Mouse (Mus musculus): ENCODE results near the gene Echs1.
"Not testable (repeated sequence)": the region's sequence is repeated elsewhere in the genome, so short reads cannot be mapped to it uniquely, and the experiment has no call there.

The Echs1 gene

DNA sequence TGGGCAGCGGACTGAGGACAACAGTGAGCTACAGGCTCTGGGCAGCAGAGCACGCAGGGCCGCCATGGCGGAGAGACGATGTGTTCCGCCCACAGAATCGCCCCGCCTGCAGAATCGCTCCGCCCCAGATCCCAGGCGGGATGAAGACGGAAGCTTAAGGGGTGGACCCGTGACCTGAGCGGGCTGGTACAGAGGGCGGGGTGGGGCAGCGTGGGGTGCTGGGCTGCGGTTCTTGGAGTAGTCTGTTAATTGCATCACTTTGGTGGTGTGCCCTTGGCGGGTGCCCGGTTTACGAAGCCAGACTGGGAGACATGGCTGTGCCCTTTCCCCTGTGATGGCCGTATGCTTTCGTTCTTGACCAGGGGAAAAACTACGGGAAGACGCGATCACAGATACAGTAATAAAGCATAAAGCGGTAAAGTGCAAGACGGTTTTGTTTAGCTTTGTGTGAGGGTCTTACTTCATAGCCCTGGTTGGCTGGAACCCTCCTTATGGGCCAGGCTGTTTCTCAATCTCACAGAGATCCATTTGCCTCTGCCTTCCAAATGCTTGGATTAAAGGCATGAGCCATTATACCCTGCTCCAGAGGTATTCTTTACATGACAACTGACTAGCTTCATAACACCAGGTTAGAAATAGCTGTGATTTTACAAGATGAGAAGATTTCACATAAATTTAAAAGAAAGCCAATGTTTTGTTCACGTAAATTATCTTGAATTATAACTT is at the start of gene Echs1:
TSS of gene Echs1 (minus strand) at position 148 of the 726 bp plus-strand sequence.
- in situ Hi-C loops (cut with MboI; ENCODE audit: low sequenced_read_pairs) = no loop called here

DNA sequence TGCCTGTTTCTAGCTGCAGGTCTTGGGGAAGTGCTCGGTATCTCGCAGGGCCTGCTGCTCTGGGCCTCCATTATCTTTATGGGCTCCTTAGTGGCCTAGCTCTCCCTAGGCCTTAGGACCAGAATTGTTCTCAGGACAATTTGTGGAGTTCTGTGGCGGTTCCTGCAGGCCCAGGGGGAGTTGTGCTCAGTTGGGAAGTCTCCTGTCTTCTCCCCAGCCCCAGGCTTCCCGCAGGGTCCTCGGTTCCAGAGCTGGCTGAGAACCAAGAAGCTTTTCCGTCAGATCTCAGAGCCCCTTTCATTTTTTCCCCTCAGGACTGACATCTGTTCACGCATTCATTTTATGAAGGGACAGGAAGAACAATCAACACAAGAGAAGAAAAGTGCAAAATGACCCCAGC is 48.4 kb upstream of the Echs1 start, which contains the start of gene Olfr522:
TSS of gene Olfr522 (minus strand) at position 101 of the 400 bp plus-strand sequence.
- in situ Hi-C loops (cut with MboI; ENCODE audit: low sequenced_read_pairs) = no loop called here

DNA sequence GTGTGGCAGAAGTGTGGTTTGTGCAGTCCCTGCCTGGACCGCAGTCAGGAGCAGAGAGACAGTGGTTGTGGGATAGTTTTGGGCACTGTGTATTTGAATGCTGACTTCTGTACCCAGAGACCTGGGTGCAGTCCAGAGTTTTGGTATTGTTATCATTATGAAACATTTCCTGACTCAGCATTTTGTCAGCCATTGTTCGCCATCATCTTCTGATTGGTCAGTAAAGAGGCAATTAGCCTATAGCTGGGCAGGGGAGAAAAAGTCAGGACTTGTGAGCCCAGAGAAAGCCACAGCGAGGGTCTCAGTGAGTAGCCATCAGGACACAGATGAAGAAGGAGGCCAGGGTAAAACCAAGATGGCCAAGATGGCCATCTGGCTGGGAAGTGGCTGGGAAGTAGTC is 44.1 kb upstream of the Echs1 start:
- in situ Hi-C loops (cut with MboI; ENCODE audit: low sequenced_read_pairs) = no loop called here

DNA sequence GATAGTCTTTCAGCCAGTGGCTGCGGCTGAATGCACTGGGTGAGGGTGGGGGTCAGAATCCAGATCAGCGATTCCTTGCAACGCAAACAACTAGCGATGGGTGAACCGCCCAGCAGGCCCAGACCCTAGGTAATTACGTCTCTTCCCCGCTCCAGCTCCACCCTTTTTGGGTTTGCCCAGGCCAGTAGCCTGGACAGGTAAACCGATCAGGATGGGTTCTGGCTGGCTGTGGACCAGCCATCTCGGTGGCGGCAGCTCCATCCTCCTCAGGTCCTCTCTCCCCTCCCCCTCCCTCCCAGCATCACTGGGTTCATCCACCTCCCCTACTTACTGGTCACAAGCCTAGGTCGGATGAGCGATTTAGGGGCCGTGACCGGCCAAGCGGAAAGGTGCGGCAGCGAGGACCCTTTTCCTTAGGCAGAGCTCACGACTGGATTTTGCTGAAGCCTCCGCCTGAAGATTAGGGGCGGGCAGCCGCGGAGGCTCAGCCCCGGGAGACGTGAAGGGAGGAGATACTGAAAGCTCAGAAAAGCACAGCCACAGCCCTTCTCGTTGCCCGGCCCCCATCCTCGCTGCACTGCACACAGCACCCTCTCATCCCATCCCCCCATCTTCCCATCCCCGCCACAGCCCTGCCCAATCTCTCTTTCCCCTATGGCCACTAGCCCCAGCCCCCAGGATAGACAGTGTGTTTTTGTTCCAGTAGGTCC is 38.1 kb upstream of the Echs1 start, which contains the start of gene Sprn:
TSS of gene Sprn (minus strand) at position 660 of the 710 bp plus-strand sequence.
- in situ Hi-C loops (cut with MboI; ENCODE audit: low sequenced_read_pairs) = no loop called here

DNA sequence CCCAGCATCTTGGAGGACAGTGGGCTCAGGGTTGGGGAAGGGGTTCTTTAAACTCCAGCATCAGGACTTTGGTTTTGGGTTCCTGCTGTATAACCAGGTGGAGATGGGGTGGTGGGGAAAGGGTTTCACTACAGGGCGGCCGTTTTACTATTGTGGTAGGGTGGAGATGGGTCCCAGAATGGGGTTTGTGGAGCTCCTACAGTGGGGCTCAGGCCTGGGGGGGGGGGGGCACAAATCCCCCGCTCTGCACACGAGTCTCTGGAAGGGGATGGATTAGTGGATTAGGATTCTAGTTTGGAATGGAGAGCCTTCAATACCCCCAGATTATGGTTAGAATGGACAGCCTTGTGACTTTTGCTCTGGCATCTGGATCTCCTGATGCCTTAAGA is 37.5 kb upstream of the Echs1 start:
- in situ Hi-C loops (cut with MboI; ENCODE audit: low sequenced_read_pairs) = no loop called here

DNA sequence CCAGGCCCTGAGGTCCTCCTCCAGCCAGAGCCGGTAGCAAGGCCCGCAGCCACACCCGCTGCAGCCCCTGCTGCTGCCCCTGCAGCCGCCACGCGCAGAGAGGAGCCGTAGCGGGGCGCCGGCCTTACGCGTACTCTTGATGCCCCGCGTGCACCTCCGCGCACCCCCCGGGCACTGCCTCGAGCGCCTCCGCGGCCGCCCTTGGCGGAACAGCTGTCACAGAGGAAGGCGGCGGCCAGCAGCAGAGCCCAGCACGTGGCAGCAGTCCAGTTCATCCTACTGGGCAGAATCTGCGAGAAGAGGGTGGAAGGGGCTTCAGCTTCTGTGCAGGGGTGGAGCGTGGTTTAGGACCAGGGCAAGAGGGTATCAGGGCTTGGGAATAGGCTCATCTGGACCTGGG is 37.1 kb upstream of the Echs1 start:
- in situ Hi-C loops (cut with MboI; ENCODE audit: low sequenced_read_pairs) = no loop called here

DNA sequence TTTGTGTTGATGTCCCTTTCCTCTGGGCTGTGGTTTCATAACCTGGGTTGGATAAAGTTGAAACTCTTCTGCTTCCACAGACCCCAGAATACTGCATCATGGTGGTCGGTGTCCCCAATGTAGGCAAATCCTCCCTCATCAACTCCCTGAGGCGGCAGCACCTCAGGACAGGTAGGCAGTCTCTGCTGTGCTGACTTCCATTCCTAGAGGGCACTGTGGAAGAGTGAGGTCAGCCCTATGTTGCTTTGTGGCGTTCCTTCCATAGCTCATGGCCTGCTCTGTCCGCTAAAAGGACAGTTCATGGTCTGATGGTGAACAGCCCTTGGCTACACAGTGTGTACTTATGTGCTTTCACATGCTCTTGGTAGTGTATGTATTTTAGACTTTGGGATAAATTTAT is 28.3 kb upstream of the Echs1 start:
- in situ Hi-C loops (cut with MboI; ENCODE audit: low sequenced_read_pairs) = loop anchor here (5.0 kb wide), 1 partner anchor 62 kb away; the partner anchor contains the start of gene Caly

DNA sequence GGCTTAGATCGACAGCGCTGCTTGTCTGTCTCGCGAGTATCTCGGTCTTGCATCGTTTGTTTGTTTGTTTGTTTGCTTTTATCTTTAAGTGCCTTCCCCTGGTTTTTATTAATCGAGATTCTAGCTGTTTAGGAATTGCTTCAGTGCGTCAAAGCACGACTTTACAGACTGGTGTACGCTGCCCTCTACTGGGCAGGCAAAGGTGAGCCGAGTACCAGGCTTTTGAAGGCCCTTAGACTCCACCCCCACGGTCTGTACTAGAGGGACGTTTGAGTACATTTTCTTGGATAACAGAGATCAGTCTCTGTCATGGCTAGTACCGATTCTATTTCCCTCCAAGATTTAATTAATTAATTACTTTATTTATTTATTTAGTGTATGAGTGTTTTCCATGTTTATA is 25.1 kb upstream of the Echs1 start:
- in situ Hi-C loops (cut with MboI; ENCODE audit: low sequenced_read_pairs) = loop anchor here (5.0 kb wide), 1 partner anchor 59 kb away; the partner anchor contains the start of gene Caly

DNA sequence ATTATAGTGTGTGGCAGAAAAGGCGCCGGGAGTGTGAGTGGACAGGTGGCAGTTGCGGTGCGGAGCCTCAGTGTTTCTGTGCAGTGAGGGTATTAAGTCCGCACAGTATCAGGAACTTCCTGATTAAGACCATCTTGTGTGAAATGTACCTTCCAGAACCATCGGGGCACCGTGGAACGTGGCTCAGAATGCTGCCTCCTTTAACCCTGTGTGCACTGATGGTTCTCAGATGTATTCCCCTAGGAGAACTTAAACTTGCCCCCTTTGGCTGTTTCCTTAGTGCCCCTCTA is 21.7 kb upstream of the Echs1 start:
- in situ Hi-C loops (cut with MboI; ENCODE audit: low sequenced_read_pairs) = no loop called here

DNA sequence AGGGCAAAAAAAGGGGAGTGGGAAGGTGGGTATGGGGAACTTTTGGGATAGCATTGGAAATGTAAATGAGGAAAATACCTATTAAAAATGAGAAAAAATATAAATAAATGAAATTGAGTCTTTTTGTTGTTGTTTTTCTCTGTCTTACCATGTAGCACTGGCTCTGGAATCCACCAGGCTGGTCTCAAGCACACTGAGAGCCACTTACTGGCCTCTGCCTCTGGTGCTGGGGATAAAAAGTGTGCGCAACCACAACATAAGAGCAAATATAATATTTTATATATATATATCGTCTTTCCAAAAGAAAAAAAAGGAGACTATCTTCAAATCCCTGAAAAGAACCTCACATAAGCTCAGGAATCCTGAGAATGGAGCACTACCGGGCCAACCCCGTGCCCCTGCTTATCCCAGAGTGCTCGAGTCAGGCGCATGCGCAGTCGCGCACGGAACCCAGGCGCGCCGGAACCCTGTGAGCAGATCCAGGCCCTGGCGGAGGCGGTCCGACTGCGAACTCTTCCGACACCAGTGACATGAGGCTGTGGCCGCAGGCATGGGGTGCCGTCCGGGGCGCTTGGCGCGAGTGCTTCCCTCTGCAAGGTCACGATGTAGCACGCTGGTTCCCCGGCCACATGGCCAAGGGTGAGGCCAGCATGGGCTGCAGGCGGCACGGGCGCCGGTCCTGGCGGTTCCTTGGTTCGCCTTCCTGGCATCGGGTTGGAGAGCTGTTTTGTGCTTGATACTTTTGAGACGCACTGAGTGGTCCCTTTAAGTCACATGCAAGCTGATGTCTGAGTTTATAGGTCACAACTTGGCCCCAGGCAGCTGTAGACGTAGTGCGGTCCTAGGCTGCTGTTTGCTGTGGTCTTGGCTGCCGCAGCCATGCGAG is 21.1 kb upstream of the Echs1 start, which contains the start of gene Mtg1:
TSS of gene Mtg1 (plus strand) at position 430 of the 886 bp plus-strand sequence.
- in situ Hi-C loops (cut with MboI; ENCODE audit: low sequenced_read_pairs) = no loop called here

DNA sequence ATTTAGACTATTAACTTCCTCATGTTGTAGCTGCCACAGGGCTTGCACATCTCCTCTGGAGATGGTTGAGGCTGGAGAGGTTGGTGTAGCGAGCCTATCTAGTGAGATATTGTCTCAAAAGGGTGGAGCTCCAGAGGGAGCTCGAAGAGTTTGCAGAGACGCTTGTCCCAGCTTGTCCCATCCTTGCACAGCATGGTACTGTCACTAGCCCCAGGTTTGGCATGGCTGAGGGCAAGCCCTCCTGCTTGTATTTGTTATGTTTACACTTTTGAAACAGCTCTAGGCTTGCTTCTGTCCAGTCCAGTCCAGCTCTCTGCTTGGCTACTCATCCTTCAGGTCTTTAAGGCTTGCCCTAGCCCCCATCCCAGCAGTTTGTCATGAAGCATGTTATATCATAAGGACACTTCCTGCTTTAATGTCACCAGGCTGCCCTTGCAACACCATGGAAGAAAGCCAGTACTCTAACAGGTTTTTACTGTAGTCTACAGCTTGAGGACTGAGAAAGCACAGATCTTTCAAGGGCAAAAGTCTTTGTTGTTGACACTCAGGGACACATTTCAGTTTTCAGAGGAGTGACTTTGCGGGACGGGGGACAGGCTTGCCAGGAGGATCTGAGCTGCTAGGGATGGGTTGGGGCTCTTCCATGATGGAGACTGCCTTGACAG is 19.0 kb upstream of the Echs1 start:
- in situ Hi-C loops (cut with MboI; ENCODE audit: low sequenced_read_pairs) = no loop called here

DNA sequence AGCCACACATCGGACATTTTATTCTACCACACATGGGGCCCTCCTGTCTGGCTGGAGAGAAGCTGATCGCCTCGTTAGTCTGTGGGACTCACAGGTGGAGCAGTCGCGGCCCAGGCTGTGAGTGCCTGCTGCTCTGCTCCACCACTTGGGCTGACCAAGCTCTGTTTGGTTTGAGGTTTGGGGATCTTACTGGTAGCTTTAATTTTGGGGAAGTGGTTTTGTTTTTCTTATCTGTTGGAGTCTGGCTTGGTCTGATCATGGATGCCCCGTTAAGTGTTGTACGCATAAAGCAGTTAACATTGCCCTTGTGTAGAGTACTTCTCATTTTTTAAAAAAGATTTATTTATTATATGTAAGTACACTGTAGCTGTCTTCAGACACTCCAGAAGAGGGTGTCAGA is 17.8 kb upstream of the Echs1 start:
- in situ Hi-C loops (cut with MboI; ENCODE audit: low sequenced_read_pairs) = not testable (repeated sequence)

DNA sequence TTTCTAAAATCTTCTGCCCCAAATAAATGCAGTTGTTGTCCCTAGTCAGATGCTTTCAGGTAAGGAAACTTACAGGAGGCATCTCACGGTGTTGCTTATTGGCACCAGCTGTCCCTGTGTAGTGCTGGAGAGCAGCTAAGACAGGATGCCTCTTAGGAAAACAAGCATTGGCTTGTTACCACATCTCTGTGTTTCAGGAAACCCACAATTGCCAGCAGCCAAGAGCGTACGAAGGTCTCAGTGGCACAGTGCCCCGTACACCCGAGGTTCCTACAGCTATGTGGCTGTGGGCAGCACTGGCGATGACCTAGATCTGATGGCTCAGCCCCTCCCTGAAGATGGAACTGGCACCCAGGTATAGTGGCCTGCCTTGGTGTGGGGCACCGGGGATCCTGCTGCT is 15.9 kb upstream of the Echs1 start:
- in situ Hi-C loops (cut with MboI; ENCODE audit: low sequenced_read_pairs) = not testable (repeated sequence)

DNA sequence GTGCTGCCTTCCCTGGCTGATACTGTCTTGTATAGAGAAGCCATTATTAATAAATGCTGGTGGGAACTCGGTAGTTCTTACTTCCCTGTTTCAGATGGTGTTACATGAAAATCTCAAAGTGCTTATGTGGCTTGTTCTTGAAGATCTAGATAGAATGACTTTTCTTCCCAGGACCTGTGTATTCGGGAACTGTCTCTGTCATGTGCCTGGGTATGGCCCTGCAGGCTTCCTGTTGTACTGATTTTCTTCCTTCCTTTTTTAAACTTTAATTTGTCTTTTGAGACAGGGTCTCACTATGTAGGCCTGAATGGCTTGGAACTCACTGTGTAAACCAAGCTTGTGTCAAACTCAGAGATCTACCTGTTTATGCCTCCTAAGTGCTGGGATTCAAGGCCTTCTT is 11.6 kb upstream of the Echs1 start:
- in situ Hi-C loops (cut with MboI; ENCODE audit: low sequenced_read_pairs) = no loop called here

DNA sequence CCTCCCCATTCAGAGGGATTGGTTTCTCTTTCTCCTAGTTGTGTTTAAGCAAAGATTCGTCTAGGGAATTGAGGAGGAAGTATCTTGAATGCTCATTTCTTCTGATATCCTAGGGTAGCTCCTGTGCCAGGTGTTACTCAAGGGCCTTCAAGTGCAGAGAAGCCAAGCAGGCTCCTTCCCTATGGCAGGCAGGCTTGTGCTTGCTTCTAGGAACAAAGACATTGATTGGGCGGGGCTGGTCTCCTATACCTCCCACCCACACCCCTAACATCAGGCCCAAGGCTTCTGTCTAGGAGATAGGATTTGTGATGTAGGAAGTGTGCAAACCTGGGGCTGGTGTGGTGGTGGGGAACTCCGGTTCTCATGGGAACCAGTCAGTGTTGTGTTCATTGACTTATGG is 10.7 kb upstream of the Echs1 start:
- in situ Hi-C loops (cut with MboI; ENCODE audit: low sequenced_read_pairs) = no loop called here

DNA sequence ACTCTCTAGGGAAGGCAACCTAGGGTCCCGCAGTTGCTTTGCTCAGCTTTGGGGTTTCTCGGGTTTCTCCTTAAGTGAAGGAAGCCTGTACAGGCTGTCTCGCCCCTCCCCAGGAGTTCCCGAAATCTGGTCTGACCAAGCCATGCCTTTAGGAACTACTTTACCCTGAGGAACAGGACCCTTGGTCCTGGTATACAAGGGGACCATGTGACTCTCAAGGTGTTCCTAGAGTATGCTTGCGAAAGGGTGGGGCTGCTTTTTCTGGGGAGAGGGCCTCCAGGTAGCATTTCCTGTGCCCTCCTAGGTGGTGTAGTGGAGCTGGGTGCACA is 9.7 kb upstream of the Echs1 start:
- in situ Hi-C loops (cut with MboI; ENCODE audit: low sequenced_read_pairs) = no loop called here

DNA sequence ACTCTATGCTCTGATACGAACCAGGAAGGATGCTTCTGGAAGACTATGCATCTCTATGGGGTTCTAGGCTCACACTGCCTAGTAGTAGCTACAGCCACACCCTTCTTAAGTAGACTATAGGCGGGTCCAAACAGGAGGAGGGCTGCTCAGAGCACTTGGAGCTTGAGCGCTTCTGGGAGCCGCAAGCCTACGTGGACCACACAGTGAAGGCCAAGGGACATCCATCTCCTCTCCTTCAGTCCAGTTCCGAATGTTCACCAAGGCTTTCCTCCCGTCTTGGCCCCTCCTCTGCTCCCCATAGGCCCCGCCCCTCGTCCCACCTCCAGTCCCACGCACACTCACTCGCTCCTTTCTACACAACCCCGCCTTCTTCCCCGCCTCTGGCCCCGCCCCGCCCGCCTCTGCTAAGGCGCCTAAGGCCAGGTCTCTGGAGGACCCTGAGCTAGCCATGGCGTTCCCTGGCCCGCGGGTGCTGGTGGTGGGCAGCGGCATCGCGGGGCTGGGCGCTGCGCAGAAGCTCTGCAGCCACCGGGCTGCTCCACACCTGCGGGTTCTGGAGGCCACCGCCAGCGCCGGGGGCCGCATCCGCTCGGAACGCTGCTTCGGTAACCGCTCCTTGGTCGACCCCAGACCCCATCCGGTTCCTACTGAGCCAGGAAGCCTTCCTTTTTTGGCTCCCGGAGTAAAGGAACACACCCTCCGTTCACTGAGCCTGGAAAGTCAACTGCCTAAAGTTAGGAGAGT is 9.2 kb upstream of the Echs1 start:
- in situ Hi-C loops (cut with MboI; ENCODE audit: low sequenced_read_pairs) = no loop called here

DNA sequence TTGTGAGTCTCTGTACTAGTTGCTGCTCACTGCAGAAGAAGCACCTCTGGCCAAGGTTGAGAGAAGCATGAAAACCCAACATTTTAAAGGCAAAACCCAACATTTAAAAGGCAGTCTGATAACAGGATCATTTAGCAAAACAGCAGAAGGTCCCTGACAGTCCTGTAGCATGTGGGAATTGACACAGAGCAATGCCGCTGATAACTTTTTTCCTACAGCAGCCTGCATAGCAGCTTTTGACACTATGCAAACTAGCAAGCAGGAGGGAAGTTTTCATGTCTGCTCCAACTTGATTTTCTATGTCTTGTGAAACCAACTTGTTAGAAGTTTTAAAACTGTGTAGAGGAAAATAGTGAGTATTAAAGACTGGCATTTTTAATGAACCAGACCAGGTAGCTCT is 8.1 kb upstream of the Echs1 start:
- in situ Hi-C loops (cut with MboI; ENCODE audit: low sequenced_read_pairs) = no loop called here

DNA sequence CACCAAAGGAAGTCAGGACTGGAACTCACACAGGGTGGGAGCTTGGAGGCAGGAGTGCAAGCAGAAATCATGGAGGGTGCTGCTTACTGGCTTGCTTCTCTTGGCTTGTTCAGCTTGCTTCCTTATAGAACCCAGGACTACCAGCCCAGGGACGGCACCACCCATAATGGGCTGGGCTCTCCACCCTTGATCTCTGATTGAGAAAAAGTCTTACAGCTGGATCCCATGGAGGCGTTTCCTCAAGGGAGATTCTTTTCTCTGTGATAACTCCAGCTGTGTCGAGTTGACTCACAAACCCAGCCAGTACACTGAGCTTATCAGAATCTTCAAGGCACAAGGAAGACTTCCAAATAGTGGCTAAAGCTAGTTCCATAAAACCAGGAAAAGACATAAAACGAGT is 6.5 kb upstream of the Echs1 start:
- in situ Hi-C loops (cut with MboI; ENCODE audit: low sequenced_read_pairs) = no loop called here

DNA sequence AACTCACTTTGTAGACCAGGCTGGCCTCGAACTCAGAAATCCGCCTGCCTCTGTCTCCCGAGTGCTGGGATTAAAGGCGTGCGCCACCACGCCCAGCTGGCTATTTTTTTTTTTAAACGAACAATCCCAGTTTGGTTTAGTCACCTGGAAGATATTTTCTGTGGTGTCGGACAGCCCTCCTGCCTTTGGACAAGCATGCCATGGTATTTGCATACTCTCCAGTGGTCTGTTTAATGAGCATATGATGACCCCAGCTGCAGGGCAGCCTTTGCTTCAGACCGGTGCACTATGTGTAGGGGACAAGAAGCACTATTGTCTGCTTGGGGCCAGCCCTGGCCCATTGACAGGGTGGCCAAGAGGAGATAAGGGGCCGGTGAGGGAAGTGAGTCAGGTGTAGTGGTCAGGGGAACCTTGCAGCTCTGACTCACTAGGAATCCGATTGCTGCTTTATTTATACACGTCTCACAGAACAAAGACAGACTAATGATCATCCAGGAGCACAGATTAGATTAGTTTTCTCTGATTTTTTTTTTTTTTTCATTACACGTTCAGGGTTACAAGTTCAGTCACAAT is 5.1 kb upstream of the Echs1 start:
- in situ Hi-C loops (cut with MboI; ENCODE audit: low sequenced_read_pairs) = no loop called here
